Mouse (Mus musculus) kidney, postnatal 10 days (tissue): ENCODE data around the gene Hist1h3c.

Experiments used
- DNase-seq: peaks from one replicate; pipeline ENCODE4 v3.0.0; 2021; ENCODE audit warnings: mixed read lengths

The Hist1h3c gene

DNA sequence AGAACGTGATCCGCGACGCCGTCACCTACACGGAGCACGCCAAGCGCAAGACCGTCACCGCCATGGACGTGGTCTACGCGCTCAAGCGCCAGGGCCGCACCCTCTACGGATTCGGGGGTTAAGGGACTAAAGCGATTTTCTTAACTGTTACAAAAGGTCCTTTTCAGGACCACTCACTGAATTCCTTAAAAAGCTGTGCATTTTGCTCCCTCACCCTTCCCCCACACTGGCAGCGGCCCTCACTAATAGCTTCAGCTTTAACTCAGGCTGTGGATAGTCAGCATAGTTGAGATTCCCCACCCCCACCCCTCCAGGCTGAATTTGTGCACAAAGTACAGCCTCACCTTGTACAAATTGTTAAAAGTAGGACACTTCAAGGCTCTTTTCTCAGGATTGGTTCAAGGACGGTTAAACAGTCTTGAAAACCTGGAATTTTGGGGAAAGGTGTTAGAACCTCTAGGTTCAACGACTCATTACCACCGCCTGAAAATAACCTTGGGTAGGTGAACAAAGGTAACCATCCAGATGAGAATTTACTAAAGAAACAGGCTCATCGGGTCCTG is 11.9 kb upstream of the Hist1h3c start:
- DNase-seq: no peak

DNA sequence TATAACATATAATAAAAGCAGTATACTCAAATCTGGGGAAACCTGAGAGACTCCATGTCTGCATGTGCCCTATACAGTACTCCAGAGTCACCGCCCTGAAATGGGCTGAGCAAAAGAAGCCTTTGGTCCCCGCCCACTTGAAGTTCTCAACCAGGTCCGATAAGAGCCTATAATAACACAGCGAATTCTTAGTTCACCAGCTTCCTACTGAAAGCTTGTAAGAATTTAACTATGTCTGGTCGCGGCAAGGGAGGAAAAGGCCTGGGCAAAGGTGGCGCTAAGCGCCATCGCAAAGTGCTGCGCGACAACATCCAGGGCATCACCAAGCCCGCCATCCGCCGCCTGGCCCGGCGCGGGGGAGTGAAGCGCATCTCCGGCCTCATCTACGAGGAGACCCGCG is 11.4 kb upstream of the Hist1h3c start, which contains the start of gene Hist1h4b:
Hist1h4b (plus strand) TSS at position 224 of the 400 bp plus-strand sequence.
- DNase-seq: peak; percentile 93

- DNase-seq: no peak
Measured at GRCm38 (mm10) chr13:23755000-23755399, 9.6 kb upstream of the Hist1h3c start.

DNA sequence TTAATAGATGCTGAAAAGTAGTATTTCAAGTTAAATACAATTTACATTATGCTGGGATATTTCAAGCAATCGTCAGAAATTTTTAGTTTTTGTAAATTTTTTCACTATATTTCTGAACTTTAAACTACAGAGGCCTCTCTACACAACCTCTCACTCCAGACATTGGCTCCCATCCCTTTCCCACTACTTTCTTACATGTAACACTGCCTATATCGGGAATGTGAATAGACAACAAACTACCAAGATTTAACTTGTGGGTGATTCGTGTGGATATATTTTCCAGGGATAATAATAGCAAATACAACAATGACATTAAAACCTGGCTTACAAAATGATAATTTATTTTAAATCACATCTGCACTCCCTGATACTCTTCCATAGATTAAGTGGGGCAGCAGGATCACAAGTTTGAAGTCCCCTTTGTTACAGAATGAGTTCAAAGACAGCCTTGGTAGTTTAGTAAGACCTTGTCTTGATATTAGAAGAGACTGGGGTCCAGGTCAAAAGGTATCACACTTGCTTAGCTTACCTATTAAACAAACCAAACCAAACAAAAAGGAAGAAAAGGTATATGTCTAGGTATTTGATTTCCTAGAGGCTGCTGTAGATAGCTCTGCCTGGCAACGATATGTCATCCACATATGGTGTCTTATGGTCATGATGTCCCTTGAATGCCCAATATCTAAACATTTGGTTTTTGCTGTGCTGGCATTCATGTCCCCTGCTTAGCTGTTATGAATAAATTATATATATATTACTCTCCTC is 8.1 kb upstream of the Hist1h3c start:
- DNase-seq: no peak

GRCm38 (mm10) chr13:23752742-23753172 is 7.4 kb upstream of the Hist1h3c start:
- no peak for DNase-seq

- peak; percentile 95 for DNase-seq
Measured at GRCm38 (mm10) chr13:23752067-23752741, 6.8 kb upstream of the Hist1h3c start, which contains the start of gene Hist1h3b. Gene Hist1h3b, plus strand, starts transcription at chr13:23752267.

DNA sequence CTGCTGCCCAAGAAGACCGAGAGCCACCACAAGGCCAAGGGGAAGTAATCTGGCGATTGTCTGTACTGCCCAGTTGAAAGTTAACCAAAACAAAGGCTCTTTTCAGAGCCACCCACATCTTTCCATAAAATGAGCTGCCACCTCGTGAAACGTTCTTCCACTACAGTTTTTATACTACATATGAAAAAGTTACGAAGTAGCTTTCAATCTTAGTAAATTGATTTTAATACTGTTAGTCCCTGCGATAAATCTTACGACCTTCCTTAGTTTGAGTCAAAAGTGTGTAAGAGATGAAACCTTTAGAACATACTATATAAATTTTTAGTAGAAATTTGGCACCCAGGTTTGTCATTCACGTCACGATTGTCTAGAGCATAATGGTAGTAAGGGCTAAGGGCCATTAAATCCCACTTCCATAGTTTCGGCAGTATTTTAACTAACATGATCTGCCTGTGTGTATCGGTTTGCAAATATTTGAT is 6.1 kb upstream of the Hist1h3c start:
- DNase-seq: no peak

DNA sequence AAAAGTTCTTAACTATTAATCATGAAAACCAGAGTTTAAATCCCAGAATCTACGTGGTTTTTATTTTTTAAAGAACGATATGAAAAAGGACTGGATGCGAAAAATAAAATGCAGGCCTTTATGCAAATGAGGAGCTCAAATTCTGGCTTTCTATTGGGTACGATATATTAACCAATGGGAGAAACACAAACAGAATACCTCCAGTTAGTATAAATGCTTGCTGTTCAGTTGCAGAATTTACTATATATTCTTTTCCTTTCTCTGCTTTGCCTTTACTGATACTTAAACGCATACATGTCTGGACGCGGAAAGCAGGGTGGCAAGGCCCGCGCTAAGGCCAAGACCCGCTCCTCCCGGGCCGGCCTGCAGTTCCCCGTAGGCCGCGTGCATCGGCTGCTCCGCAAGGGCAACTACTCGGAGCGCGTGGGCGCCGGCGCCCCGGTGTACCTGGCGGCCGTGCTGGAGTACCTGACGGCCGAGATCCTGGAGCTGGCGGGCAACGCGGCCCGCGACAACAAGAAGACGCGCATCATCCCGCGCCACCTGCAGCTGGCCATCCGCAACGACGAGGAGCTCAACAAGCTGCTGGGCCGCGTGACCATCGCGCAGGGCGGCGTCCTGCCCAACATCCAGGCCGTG is 5.6 kb upstream of the Hist1h3c start, which contains the start of gene Hist1h2ab:
Hist1h2ab (plus strand) TSS at position 288 of the 639 bp plus-strand sequence.
- peak; percentile 45 for DNase-seq

GRCm38 (mm10) chr13:23749563-23750121 is 4.2 kb upstream of the Hist1h3c start:
- DNase-seq: no peak

DNA sequence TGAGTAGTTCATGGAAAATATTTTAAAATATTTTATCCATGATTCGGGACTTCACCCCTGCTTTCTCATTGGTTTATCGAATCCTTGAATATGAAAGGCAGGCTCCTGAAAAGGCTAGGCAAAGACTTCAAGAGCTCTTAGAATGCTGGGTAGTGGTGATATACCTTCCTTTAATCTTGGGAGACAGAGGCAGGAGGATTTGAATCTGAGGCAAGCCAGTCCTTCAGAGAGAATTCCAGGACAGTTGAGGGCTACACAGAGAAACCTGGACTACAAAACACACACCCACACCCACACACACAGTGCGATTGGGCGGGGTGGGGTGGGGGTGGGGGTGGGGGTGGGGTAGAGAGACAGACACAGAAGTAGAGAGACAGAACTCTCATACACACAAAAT is 2.5 kb upstream of the Hist1h3c start:
- DNase-seq: no peak

- DNase-seq: no peak
Measured at GRCm38 (mm10) chr13:23747081-23747891, 1.9 kb upstream of the Hist1h3c start.

- peak; percentile 70 for DNase-seq
Measured at GRCm38 (mm10) chr13:23746201-23747080, 1.0 kb upstream of the Hist1h3c start, which contains the start of gene Hist1h2bb. Gene Hist1h2bb, plus strand, starts transcription at chr13:23746734.

GRCm38 (mm10) chr13:23744421-23745380 is 701 bp downstream of the Hist1h3c start:
- DNase-seq: no peak

- no peak for DNase-seq
Measured at GRCm38 (mm10) chr13:23743963-23744362, 1.4 kb downstream of the Hist1h3c start.

GRCm38 (mm10) chr13:23743215-23743614 is 2.2 kb downstream of the Hist1h3c start:
- no peak for DNase-seq

DNA sequence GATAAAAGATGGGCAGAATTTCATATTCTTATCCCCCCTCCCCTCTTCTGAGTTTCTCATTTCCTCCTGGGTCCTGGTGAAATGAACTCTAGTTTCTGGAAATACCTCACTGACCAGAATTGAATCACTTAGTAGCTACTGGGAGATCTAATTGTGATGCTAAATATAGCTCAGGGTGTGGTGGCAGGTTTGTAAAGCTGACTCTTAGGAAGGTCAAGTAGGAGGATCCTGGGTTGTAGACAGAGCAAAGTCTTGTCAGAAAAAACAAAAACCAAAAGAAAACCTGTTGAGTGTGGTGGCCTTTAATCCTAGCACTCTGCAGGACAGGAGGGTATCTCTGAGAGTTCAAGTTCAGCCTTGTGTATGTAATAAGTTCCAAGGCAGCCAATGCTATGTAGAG is 3.4 kb downstream of the Hist1h3c start:
- no peak for DNase-seq

GRCm38 (mm10) chr13:23740910-23741309 is 4.5 kb downstream of the Hist1h3c start:
- DNase-seq: no peak

GRCm38 (mm10) chr13:23740256-23740840 is 5.1 kb downstream of the Hist1h3c start:
- no peak for DNase-seq

- no peak for DNase-seq
Measured at GRCm38 (mm10) chr13:23739922-23740252, 5.5 kb downstream of the Hist1h3c start.
